Mouse (Mus musculus) MEL (cell line): Measurements from ENCODE around the gene Dennd1a. TPM values are rescaled to one million over a fixed set of nuclear protein-coding genes. Genes with fewer than 3 reads are reported as not detected.

Experiments used
- DNase-seq: peaks from one replicate; pipeline ENCODE4 v3.0.0; 2011; ENCODE audit warnings: low read depth, low spot score
- H3K27ac ChIP-seq: 2 replicates; pipeline ENCODE4 v1.5.1; 2012; ENCODE audit warnings: low read depth, mild to moderate bottlenecking, control low read depth, low read length, moderate library complexity; ENCODE audit not compliant: control insufficient read depth
- H3K27me3 ChIP-seq, 2 experiments: fragments of 150-350 bp in 1 of 2; sonication (generic) in 1 of 2; 2 replicates each; pipeline ENCODE4 v1.6.1; 2012; ENCODE audit warnings: low read length in 2 of 2, mild to moderate bottlenecking in 2 of 2, improper control_type of control experiment in 1 of 2, moderate library complexity in 1 of 2; ENCODE audit not compliant: insufficient read depth in 2 of 2, control insufficient read depth in 1 of 2
- H3K36me3 ChIP-seq, 2 experiments: 2 replicates each; pipeline ENCODE4 v1.6.1; 2012 to 2014; ENCODE audit warnings: low read length in 2 of 2, improper control_type of control experiment in 1 of 2, inconsistent platforms in 1 of 2, mild to moderate bottlenecking in 1 of 2; ENCODE audit not compliant: insufficient read depth in 2 of 2, control insufficient read depth in 1 of 2
- H3K4me1 ChIP-seq, 2 experiments: fragments of 150-350 bp in 1 of 2; sonication (generic) in 1 of 2; 2 replicates each; pipeline ENCODE4 v1.6.1; 2012; ENCODE audit warnings: low read length in 2 of 2, improper control_type of control experiment in 1 of 2, mild to moderate bottlenecking in 1 of 2; ENCODE audit not compliant: insufficient read depth in 2 of 2, control insufficient read depth in 1 of 2
- H3K4me3 ChIP-seq, 2 experiments: fragments of 150-350 bp in 1 of 2; sonication (generic) in 1 of 2; 2 replicates each; pipeline ENCODE4 v1.5.1; 2012; ENCODE audit warnings: low read depth in 2 of 2, low read length in 2 of 2, mild to moderate bottlenecking in 2 of 2, moderate library complexity in 2 of 2, control low read depth in 1 of 2, improper control_type of control experiment in 1 of 2; ENCODE audit not compliant: control insufficient read depth in 1 of 2, insufficient read depth in 1 of 2
- H3K79me2 ChIP-seq: 2 replicates; pipeline ENCODE4 v1.6.1; 2012; ENCODE audit warnings: mild to moderate bottlenecking, low read length, moderate library complexity; ENCODE audit not compliant: control insufficient read depth, poor library complexity, insufficient read depth
- H3K9ac ChIP-seq: 2 replicates; pipeline ENCODE4 v1.6.1; 2012; ENCODE audit warnings: low read depth, mild to moderate bottlenecking, control low read depth, low read length, moderate library complexity; ENCODE audit not compliant: control insufficient read depth, poor library complexity, severe bottlenecking
- H3K9me3 ChIP-seq: fragments of 150-350 bp; sonication (generic); replicated peaks from 2 replicates; pipeline ENCODE4 v1.6.1; 2012; ENCODE audit warnings: mild to moderate bottlenecking, low read length, improper control_type of control experiment, moderate library complexity; ENCODE audit not compliant: insufficient read depth
- BHLHE40 ChIP-seq: IDR thresholded peaks from 2 replicates; pipeline ENCODE4 v1.6.1; 2012; ENCODE audit warnings: low read depth, mild to moderate bottlenecking, inconsistent platforms, low read length, improper control_type of control experiment, borderline replicate concordance
- CHD1 ChIP-seq: IDR thresholded peaks from 2 replicates; pipeline ENCODE4 v1.6.1; 2012; ENCODE audit warnings: low read depth, mild to moderate bottlenecking, inconsistent platforms, low read length, improper control_type of control experiment
- CHD2 ChIP-seq: IDR thresholded peaks from 2 replicates; pipeline ENCODE4 v1.6.1; 2011; ENCODE audit warnings: low read length, improper control_type of control experiment
- CTCF ChIP-seq, 3 experiments: IDR thresholded peaks in 2 of 3; conservative IDR thresholded peaks in 1 of 3; 2 replicates each; pipeline ENCODE4 v1.5.1; 2011 to 2012; ENCODE audit warnings: low read length in 3 of 3, low read depth in 2 of 3, mild to moderate bottlenecking in 2 of 3, improper control_type of control experiment in 1 of 3, inconsistent platforms in 1 of 3, mixed read lengths in 1 of 3, moderate library complexity in 1 of 3; ENCODE audit not compliant: control insufficient read depth in 1 of 3, insufficient read depth in 1 of 3, poor library complexity in 1 of 3, severe bottlenecking in 1 of 3
- E2F4 ChIP-seq: IDR thresholded peaks from 2 replicates; pipeline ENCODE4 v1.6.1; 2011; ENCODE audit warnings: low read depth, low read length, improper control_type of control experiment, borderline replicate concordance
- ELF1 ChIP-seq: IDR thresholded peaks from 2 replicates; pipeline ENCODE4 v1.6.1; 2014; ENCODE audit warnings: low read depth, mild to moderate bottlenecking, inconsistent platforms, low read length, improper control_type of control experiment, moderate library complexity
- EP300 ChIP-seq, 2 experiments: IDR thresholded peaks; 2 replicates each; pipeline ENCODE4 v1.6.1; 2011; ENCODE audit warnings: improper control_type of control experiment in 2 of 2, low read length in 2 of 2, low read depth in 1 of 2, mild to moderate bottlenecking in 1 of 2
- ETS1 ChIP-seq: IDR thresholded peaks from 2 replicates; pipeline ENCODE4 v1.6.1; 2012; ENCODE audit warnings: low read depth, mild to moderate bottlenecking, inconsistent platforms, low read length, improper control_type of control experiment, moderate library complexity
- GABPA ChIP-seq: IDR thresholded peaks from 2 replicates; pipeline ENCODE4 v1.6.1; 2012; ENCODE audit warnings: low read depth, mild to moderate bottlenecking, inconsistent platforms, low read length, improper control_type of control experiment, moderate library complexity
- GATA1 ChIP-seq: IDR thresholded peaks from 2 replicates; pipeline ENCODE4 v1.6.1; 2011; ENCODE audit warnings: low read depth, low read length, improper control_type of control experiment
- HCFC1 ChIP-seq: IDR thresholded peaks from 2 replicates; pipeline ENCODE4 v1.6.1; 2012; ENCODE audit warnings: low read depth, mild to moderate bottlenecking, inconsistent platforms, low read length, improper control_type of control experiment, moderate library complexity
- JUND ChIP-seq: IDR thresholded peaks from 2 replicates; pipeline ENCODE4 v1.6.1; 2011; ENCODE audit warnings: low read depth, mild to moderate bottlenecking, improper control_type of control experiment, low read length
- KAT2A ChIP-seq: conservative IDR thresholded peaks from 2 replicates; pipeline ENCODE4 v1.6.1; 2012; ENCODE audit warnings: low read depth, low read length, improper control_type of control experiment, inconsistent platforms
- MAFK ChIP-seq: IDR thresholded peaks from 2 replicates; pipeline ENCODE4 v1.6.1; 2011; ENCODE audit warnings: low read depth, mild to moderate bottlenecking, low read length, improper control_type of control experiment, borderline replicate concordance
- MAX ChIP-seq: IDR thresholded peaks from 2 replicates; pipeline ENCODE4 v1.6.1; 2011; ENCODE audit warnings: low read length, improper control_type of control experiment
- MAZ ChIP-seq: IDR thresholded peaks from 2 replicates; pipeline ENCODE4 v1.6.1; 2012; ENCODE audit warnings: low read depth, mild to moderate bottlenecking, inconsistent platforms, low read length, improper control_type of control experiment
- MEF2A ChIP-seq: IDR thresholded peaks from 2 replicates; pipeline ENCODE4 v1.6.1; 2014; ENCODE audit warnings: low read depth, mild to moderate bottlenecking, inconsistent platforms, low read length, improper control_type of control experiment; ENCODE audit not compliant: poor library complexity, insufficient replicate concordance, severe bottlenecking; ENCODE audit errors: extremely low read depth
- MXI1 ChIP-seq: IDR thresholded peaks from 2 replicates; pipeline ENCODE4 v1.6.1; 2011; ENCODE audit warnings: mild to moderate bottlenecking, low read depth, low read length, improper control_type of control experiment
- MYB ChIP-seq: IDR thresholded peaks from 2 replicates; pipeline ENCODE4 v1.6.1; 2011; ENCODE audit warnings: mild to moderate bottlenecking, low read depth, low read length, improper control_type of control experiment
- NELFE ChIP-seq: IDR thresholded peaks from 2 replicates; pipeline ENCODE4 v1.6.1; 2011; ENCODE audit warnings: low read depth, low read length, improper control_type of control experiment
- NRF1 ChIP-seq: IDR thresholded peaks from 2 replicates; pipeline ENCODE4 v1.6.1; 2014; ENCODE audit warnings: low read depth, mild to moderate bottlenecking, inconsistent platforms, low read length, improper control_type of control experiment, moderate library complexity; ENCODE audit not compliant: poor library complexity, insufficient read depth, severe bottlenecking
- POLR2A ChIP-seq, 2 experiments: IDR thresholded peaks; 2 replicates each; pipeline ENCODE4 v1.6.1; 2011 to 2012; ENCODE audit warnings: low read length in 2 of 2, mild to moderate bottlenecking in 2 of 2, control low read depth in 1 of 2, improper control_type of control experiment in 1 of 2, low read depth in 1 of 2, moderate library complexity in 1 of 2; ENCODE audit not compliant: control insufficient read depth in 1 of 2, insufficient read depth in 1 of 2, poor library complexity in 1 of 2
- POLR2AphosphoS2 ChIP-seq: IDR thresholded peaks from 2 replicates; pipeline ENCODE4 v1.6.1; 2011; ENCODE audit warnings: low read length, improper control_type of control experiment
- POLR2AphosphoS5 ChIP-seq: IDR thresholded peaks from 2 replicates; pipeline ENCODE4 v1.6.1; 2012; ENCODE audit warnings: low read depth, borderline replicate concordance, mild to moderate bottlenecking, inconsistent platforms, low read length, moderate library complexity, mixed read lengths
- RAD21 ChIP-seq: IDR thresholded peaks from 2 replicates; pipeline ENCODE4 v1.6.1; 2011; ENCODE audit warnings: mild to moderate bottlenecking, low read depth, low read length, improper control_type of control experiment
- RCOR1 ChIP-seq: IDR thresholded peaks from 2 replicates; pipeline ENCODE4 v1.6.1; 2012; ENCODE audit warnings: low read depth, mild to moderate bottlenecking, inconsistent platforms, low read length, improper control_type of control experiment
- SIN3A ChIP-seq: IDR thresholded peaks from 2 replicates; pipeline ENCODE4 v1.6.1; 2012; ENCODE audit warnings: low read length, improper control_type of control experiment, inconsistent platforms
- SMC3 ChIP-seq: IDR thresholded peaks from 2 replicates; pipeline ENCODE4 v1.6.1; 2011; ENCODE audit warnings: low read depth, low read length, improper control_type of control experiment
- TAL1 ChIP-seq: IDR thresholded peaks from 2 replicates; pipeline ENCODE4 v1.6.1; 2012; ENCODE audit warnings: mild to moderate bottlenecking, inconsistent platforms, low read length, moderate library complexity, mixed read lengths
- TBP ChIP-seq: IDR thresholded peaks from 2 replicates; pipeline ENCODE4 v1.8.0; 2011; ENCODE audit warnings: low read depth, low read length, improper control_type of control experiment
- TCF12 ChIP-seq: IDR thresholded peaks from 2 replicates; pipeline ENCODE4 v1.6.1; 2014; ENCODE audit warnings: low read depth, mild to moderate bottlenecking, inconsistent platforms, low read length, improper control_type of control experiment, moderate library complexity
- UBTF ChIP-seq: IDR thresholded peaks from 2 replicates; pipeline ENCODE4 v1.6.1; 2012; ENCODE audit warnings: low read depth, mild to moderate bottlenecking, inconsistent platforms, low read length, improper control_type of control experiment, moderate library complexity, borderline replicate concordance; ENCODE audit not compliant: insufficient read depth
- USF1 ChIP-seq: IDR thresholded peaks from 2 replicates; pipeline ENCODE4 v1.6.1; 2014; ENCODE audit warnings: low read depth, mild to moderate bottlenecking, inconsistent platforms, low read length, improper control_type of control experiment, moderate library complexity
- USF2 ChIP-seq, 2 experiments: IDR thresholded peaks; 2 replicates each; pipeline ENCODE4 v1.6.1; 2011 to 2012; ENCODE audit warnings: improper control_type of control experiment in 2 of 2, low read length in 2 of 2, borderline replicate concordance in 1 of 2, inconsistent platforms in 1 of 2, low read depth in 1 of 2, mild to moderate bottlenecking in 1 of 2; ENCODE audit not compliant: insufficient read depth in 1 of 2
- ZC3H11A ChIP-seq: IDR thresholded peaks from 2 replicates; pipeline ENCODE4 v1.6.1; 2012; ENCODE audit warnings: low read depth, mild to moderate bottlenecking, inconsistent platforms, low read length, improper control_type of control experiment
- ZKSCAN1 ChIP-seq: IDR thresholded peaks from 2 replicates; pipeline ENCODE4 v1.6.1; 2012; ENCODE audit warnings: low read depth, mild to moderate bottlenecking, inconsistent platforms, low read length, improper control_type of control experiment, moderate library complexity
- ZMIZ1 ChIP-seq: IDR thresholded peaks from 2 replicates; pipeline ENCODE4 v1.6.1; 2012; ENCODE audit warnings: low read depth, mild to moderate bottlenecking, inconsistent platforms, low read length, improper control_type of control experiment, moderate library complexity
- ZNF384 ChIP-seq: IDR thresholded peaks from 2 replicates; pipeline ENCODE4 v1.6.1; 2012; ENCODE audit warnings: low read depth, mild to moderate bottlenecking, inconsistent platforms, low read length, improper control_type of control experiment
- polyA plus RNA-seq, 2 experiments: library from polyadenylated mRNA; stranded (reverse) in 1 of 2; unstranded in 1 of 2; fragments of >175 nt in 1 of 2; fragments of >200 nt in 1 of 2; gene quantifications; 2 replicates each; pipeline versions ENCODE4 v1.2.1 to v1.2.4; 2012; ENCODE audit warnings: low replicate concordance in 2 of 2, low read depth in 1 of 2; ENCODE audit not compliant: insufficient read length in 2 of 2, insufficient read depth in 1 of 2, missing spikeins in 1 of 2
- total RNA-seq: library from RNA; depleted of rRNA; stranded (reverse); fragments of 300-350 nt; gene quantifications from 2 replicates; pipeline ENCODE4 v1.2.3, GENCODE M21; 2012

The Dennd1a gene
- total and polyA plus RNA-seq, 3 experiments, result 5.0 to 21.8 TPM; not detected in 1

GRCm38 (mm10) chr2:38131538-38131937 lies 155.7 kb downstream of the Dennd1a start:
- Histone ChIP-seq H3K4me3 (peak overlapping the region in 1 of 2 experiments; percentile 28; a peak in 2 of 4 replicates), H3K9ac (peak overlapping the region; percentile 38), H3K79me2 (no peaks in the 10 kb centered on the region), H3K4me1 (peaks cover 40 to 52% of the 10 kb centered on the region in 2 experiments), H3K36me3 (peaks cover 0 to 64% of the 10 kb centered on the region in 2 experiments; a peak in 2 of 4 replicates), H3K27me3 (no peaks in the 10 kb centered on the region), H3K27ac (peak overlapping the region; percentile 89), H3K9me3 (no peaks in the 10 kb centered on the region)
- DNase-seq, result no peak
- TF ChIP-seq CHD1 (no peak), SMC3 (no peak), KAT2A (no peak), MAX (no peak), EP300 (IDR thresholded peaks at IDR 0.05; ENCODE audit: low read depth in 1 of 2, low read length in 2 of 2) (peak; percentile 12 to 61; a peak in 2 of 4 replicates), HCFC1 (no peak), E2F4 (no peak), NELFE (no peak), MXI1 (no peak), ZC3H11A (no peak), SIN3A (peak; percentile 25; the same call in 1 of the 2 replicates), ZNF384 (no peak), TBP (no peak), POLR2AphosphoS5 (no peak), MEF2A (no peak), ZKSCAN1 (no peak), CHD2 (no peak), POLR2A (IDR thresholded peaks at IDR 0.05; ENCODE audit: control insufficient read depth in 1 of 2, insufficient read depth in 1 of 2, low read depth in 1 of 2, low read length in 2 of 2, poor library complexity in 1 of 2) (no peak), TCF12 (peak; percentile 29; the same call in 1 of the 2 replicates), UBTF (no peak), CTCF (IDR thresholded peaks at IDR 0.05 in 2 of 3, conservative IDR thresholded peaks at IDR 0.05 in 1 of 3; ENCODE audit: control insufficient read depth in 1 of 3, insufficient read depth in 1 of 3, low read depth in 2 of 3, low read length in 3 of 3, poor library complexity in 1 of 3, severe bottlenecking in 1 of 3) (no peak), ZMIZ1 (no peak), MAFK (no peak), GATA1 (peak; percentile 83), ETS1 (peak; percentile 25; the same call in 1 of the 2 replicates), MAZ (no peak), RAD21 (no peak), ELF1 (no peak), BHLHE40 (no peak), USF1 (peak; percentile 23; the same call in 1 of the 2 replicates), MYB (no peak), USF2 (IDR thresholded peaks at IDR 0.05; ENCODE audit: borderline replicate concordance in 1 of 2, insufficient read depth in 1 of 2, low read depth in 1 of 2, low read length in 2 of 2) (no peak), GABPA (no peak), NRF1 (no peak), POLR2AphosphoS2 (no peak), JUND (no peak), RCOR1 (no peak), TAL1 (no peak)
